Mouse (Mus musculus) bone marrow, adult 2 months (tissue): ENCODE data around the gene Gng7.

Source experiments
- CTCF ChIP-seq: fragments of 200-500 bp; IDR thresholded peaks from 2 replicates; pipeline ENCODE4 v1.5.1; 2011; ENCODE audit warnings: low read length, control low read depth; ENCODE audit not compliant: control insufficient read depth, insufficient read depth
- POLR2A ChIP-seq: fragments of 200-500 bp; IDR thresholded peaks from 2 replicates; pipeline ENCODE4 v1.6.1; 2011; ENCODE audit warnings: low read depth, mild to moderate bottlenecking, control low read depth, low read length, borderline replicate concordance; ENCODE audit not compliant: control insufficient read depth

DNA sequence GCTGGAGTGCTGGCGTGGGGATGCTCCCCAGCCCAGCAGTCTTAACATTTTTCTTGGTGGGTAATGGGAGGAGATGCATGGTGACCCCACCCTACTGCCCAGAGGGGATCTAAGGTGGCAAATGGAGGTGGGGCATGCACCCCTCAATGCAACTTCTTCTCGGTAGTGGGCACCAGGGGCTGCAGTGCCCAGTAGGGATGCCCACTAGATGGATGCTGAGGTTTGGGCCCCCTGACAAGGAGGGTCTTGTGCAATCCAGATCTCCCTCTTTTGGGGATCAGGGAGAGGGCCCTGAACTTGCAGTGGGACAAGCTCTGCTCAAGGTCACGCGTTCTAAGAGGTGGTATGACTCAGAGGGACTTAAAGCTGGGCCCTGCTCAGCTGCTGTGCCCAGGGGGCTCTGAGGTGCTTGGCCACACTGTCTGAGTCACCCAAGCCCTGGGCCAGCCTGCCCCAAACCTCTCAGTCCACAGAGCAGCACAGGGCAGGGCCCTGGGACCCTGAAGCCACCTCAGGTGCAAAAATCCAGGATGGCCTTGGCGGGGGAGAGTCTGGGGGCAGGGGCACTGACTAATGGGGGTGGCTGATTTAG is 9.7 kb upstream of the Gng7 start:
- TF ChIP-seq CTCF (no peak), POLR2A (no peak)
